Mouse (Mus musculus): ENCODE results near the gene Tbc1d20.
"Not testable (repeated sequence)": the region's sequence is repeated elsewhere in the genome, so short reads cannot be mapped to it uniquely, and the experiment has no call there.

Gene Tbc1d20

DNA sequence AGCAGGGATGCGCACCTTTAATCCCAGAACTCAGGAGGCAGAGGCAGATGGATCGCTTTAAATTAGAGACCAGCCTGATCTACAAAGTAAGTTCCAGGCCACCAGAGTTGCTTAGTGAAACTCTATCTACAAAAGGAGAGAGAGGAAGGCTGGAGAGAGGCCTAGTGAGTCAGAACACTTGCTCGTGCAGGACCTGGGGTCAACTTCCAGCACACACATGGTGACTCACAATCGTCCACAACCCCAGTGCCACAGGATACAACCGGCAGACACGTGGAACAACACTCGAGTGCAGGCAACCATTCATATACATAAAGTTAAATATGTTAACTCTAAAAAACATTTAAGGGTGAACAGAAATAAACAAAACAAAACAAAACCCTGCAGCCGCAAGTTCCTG lies 33.0 kb downstream of the Tbc1d20 start:
- no peak for DNase-seq (ENCODE audit: low read depth, low spot score)

DNA sequence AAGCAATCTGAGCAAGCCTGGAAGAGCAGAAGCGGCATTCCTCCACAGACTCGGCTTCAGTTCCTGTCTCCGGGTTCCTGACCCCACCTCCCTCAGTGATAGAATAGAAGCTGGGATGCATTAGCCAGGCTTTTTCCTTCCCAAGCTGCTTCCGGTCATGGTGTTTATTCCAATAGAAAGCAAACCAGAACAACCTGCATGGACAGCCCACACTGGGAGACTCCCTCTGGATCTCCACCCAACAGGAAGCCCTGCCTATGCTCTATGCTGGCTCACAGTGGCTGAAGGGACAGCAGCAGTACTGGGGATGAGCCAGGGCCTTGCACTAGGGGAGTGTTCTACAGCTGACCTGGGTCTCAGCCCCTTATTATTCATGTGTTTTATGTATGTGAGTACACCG lies 34.4 kb downstream of the Tbc1d20 start:
- DNase-seq (ENCODE audit: low read depth, low spot score) = no peak

DNA sequence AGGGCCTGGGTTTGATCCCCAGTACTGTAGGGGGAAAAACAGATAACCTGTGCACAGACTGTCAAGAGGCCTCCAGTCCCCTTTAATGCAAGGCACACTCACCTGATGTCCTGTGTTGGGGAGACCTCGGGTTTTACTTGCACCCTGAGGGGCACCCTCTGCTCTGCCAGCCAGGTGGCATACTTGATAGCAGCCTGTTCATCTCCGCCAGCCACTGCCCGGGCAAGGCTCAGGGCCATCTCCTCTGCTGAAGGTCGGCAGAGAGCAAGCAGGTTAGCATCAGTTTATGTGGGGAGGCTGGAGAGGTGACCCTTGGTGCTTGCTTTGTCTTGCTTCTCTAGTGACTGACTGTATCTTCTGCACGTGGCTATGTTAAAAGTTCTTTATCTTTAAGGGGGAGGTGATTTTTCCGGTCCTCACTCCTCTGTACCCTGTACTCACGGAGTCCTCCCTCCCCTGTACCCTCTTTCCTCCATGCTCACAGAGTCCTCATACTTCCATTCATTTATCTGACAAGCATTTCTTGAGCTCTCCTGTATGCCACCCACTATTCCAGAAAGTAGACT lies 37.3 kb downstream of the Tbc1d20 start:
- no peak for DNase-seq (ENCODE audit: low read depth, low spot score)

DNA sequence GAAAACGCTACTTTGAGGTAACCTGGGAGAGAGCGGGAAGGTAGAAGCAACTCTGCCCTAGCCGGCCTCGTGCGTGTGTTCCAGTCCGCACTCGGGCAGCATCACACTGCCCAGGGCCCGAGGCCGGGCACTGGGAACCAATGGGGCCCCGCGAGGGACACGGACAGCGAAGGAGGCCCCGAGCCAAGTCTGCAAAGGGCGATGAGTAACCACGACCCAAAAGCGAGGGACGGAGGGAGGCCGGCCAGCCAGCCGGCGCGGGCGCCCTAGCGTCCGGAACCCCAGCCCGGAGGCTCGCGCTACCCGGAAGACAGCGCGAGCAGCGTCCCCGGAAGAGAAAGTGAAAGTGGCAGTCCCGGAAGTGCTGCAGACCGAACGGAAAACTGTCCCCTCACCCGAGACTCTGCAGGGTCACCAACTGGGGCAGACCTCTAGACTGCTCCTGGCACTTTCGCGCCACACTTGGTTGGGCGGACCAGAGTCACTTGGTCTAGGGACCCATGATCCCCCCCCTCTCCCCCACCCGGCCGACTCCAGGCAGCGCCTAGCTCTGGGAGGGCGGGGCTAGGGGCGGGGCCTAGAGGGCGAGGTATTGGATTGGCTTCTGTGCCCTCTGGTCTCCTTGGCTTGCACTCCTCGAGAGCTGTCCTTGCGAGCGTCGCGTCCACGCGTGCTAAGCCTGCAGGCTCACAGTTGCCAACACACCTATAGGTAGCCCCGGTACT lies 38.6 kb downstream of the Tbc1d20 start, which contains the start of gene Rbck1:
Gene Rbck1 (minus strand): TSS at position 553 of the 725 bp plus-strand sequence.
- peak; percentile 91 for DNase-seq (ENCODE audit: low read depth, low spot score)

DNA sequence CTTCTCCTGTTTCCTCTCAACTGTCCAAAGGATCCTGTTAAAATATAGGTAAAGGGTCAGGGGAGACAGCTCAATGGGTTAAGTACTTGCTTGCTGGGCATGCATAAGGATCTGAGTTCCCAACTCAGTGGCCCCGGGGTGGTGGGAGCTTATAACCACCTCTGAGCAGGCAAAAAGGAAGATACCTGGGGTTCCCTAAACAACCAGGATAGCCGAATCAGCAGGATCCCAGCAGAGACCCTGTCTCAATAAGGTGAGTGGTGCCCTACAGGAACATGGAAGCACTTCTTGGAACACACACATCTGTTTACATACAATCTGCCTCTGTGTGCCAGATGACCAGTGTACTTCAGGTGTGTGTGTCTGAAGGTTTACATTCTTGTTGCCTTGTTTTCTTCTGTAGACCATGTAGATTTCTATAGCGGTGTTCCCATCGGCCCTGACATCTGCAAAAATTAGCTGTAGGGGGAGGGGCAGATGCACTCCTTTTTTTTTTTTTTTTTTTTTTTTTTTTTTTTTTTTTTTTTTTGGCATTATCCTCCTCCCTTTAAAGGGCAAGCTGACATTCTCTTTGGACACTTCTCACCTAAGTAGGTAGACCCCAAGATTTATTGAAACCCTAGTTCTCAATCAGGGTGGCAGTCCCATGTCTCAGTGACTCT lies 39.8 kb downstream of the Tbc1d20 start:
- no peak for DNase-seq (ENCODE audit: low read depth, low spot score)

DNA sequence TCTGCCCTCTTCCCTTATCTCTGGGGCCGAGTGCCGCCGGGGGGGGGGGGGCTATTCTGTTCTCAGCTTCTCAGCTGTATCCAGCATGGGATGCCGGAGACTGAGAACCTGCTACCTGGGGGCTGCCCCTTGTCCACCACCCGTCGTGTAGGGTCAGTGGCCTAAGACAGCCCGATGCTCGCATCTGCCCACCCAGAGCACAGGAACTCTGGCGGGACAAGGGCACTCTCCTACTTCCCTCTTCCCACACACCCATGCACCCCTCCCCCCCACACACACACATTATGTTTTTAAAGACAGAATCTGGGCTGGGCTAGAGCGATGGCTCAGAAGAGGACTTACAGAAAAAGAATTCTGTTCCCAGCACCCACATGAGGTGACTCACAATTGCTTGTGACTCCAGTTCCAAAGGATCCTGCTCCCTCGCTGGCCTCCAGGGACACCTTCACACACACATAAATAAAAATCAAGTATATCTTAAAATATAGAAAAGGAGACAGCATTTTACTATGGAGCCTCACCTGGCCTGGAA lies 41.7 kb downstream of the Tbc1d20 start:
- no peak for DNase-seq (ENCODE audit: low read depth, low spot score)

DNA sequence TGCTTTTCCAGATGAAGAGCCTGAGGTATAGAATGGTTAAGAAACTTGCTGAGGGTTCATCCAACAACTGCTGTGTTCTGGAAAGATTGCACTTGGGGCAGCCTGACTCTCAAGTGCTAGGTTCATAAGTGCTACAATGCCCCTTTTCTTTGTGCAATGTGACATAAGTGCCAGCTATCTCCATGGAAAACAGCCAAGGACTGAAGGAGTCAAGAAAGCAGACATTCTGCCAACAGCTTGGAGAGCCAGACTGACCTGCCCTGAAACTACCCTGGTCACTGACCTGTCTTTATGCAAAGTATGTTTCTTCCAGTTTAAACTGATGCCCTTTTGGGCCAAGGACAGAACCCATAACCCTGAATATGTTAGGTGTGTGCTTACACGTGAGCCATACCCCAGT lies 43.2 kb downstream of the Tbc1d20 start:
- no peak for DNase-seq (ENCODE audit: low read depth, low spot score)

DNA sequence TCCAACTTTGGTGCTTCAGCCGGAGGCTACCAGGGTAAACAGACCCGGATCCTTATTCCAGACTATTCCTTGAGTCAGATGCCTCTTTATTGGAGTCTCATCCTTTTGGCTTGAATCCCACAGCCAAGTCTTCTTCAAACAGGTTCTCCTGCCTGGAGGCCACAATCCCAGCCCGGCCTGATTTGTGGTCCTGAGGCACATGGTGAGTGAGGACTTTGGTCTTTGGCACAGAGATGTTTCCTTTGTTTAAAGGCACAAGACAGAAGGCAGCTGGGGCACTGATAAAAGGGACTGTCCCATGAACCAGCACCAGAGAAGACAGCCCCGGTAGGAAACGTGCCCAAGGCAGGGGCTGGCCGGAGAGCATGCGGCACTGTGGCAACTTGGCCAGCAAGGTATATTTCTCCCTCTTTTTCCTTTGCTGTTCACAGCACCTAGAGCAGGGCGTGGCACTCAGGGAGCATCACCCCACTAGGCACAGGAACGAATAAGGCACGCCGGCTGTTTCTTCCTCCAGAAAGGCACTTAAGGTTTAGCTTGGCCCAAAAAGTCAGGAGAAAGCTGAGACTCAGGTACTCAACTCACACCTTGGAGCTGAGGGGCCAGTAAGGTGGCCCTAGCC lies 44.1 kb downstream of the Tbc1d20 start:
- no peak for DNase-seq (ENCODE audit: low read depth, low spot score)

DNA sequence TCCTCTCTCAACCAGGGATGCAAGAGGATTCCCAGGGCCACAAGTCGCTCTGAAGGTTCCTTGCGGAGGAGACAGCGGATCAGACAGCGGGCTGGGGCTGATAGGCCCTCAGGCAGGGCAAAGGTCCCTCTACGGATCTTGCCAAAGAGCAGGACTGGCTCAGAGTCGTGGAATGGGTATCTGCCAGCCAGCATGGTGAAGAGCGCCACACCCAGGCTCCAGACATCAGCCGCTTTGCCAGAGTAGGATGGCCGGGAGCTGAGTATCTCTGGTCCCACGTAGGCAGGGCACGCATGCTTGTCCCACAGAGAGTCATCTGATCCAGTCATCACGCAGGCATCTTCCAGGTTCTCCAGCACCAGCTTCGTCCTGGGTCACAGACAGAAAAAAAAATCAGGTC lies 44.7 kb downstream of the Tbc1d20 start:
- no peak for DNase-seq (ENCODE audit: low read depth, low spot score)

DNA sequence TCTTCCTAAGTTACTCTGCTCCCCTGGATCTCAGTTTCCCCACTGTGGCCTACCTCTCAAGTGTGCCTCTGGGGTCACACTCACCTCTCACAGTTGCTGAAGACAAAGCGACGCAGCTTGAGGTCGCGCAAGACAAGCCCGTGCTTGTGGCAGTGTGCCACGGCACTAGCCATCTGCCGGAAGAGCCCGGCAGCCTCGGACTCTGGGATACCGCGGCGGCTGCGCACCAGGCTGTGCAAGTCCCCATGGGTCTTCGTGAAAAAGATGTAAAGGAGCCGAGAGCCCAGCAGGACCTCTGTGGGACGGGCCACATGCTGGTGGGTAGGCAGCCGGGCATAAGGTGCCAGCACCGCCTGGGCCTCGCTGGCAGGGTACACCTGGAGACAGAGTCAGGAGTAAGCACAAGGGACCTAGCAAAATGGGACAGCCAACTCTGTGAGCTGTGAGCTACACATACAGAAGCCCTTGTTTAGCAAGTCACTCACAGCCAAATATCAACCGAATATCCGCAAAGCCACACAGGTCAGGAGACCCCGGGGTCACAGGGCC lies 46.1 kb downstream of the Tbc1d20 start:
- DNase-seq (ENCODE audit: low read depth, low spot score) = no peak

DNA sequence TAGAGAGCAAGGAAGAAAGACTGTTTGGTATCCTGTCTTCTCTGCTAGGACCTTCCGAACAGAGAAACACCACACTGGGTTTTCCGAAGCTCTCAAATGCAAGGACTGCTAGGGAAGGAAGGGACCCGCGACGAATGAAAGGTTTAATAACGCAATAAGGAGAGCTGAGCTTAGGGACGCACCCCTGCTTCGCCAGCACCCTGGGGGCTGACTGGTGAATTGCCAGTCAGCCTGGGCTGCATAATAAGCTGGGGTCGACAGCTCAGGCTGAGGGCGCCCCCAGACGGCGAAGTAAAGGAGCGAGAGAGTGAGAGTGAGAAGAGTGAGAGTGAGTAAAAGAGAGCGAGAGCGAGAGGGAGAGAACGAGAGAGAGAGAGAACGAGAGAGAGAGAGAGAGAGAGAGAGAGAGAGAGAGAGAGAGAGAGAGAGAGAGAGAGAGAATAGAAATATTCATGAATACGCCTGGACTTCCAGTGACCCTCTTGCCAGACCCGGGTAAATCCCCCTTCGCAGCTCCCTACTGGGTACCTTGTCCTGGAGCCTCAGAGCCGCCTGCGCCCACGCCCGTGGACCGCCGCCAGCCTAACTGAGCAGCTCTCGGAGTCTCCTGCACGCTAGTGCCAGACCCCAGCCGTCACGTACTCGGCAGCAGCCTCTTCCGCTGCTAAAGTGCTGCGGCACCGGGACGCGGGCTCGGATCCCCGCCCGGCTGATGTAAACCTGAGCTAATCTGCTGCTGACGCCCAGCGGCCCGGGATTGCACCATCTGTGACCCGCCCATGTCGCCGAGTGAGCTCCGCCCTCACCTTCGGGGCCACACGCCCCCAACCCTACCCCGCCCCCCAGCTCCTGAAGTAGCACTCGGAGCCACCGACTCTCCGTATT lies 49.9 kb downstream of the Tbc1d20 start, which contains the start of gene Trib3:
Gene Trib3 (minus strand): TSS at position 704 of the 885 bp plus-strand sequence.
- DNase-seq (ENCODE audit: low read depth, low spot score) = peak; percentile 86

DNA sequence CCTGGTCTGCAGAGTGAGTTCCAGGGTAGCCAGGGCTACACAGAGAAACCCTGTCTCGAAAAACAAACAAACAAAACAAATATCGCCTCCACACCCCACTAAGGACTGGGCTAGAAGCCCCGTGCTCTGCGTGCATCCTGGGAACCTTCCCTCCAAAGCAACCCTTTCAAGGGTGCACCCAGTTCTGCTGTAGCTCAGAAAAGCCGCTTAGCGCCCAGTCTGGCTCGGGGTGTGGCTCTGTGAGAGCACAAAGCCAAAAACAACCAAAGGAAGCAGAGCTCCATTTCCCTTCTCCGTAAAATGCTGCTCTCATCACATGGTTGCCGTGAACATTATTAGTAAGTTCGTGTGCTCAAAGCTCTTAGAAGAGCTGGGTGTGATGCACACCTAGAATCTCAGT lies 50.7 kb downstream of the Tbc1d20 start:
- DNase-seq (ENCODE audit: low read depth, low spot score) = no peak

DNA sequence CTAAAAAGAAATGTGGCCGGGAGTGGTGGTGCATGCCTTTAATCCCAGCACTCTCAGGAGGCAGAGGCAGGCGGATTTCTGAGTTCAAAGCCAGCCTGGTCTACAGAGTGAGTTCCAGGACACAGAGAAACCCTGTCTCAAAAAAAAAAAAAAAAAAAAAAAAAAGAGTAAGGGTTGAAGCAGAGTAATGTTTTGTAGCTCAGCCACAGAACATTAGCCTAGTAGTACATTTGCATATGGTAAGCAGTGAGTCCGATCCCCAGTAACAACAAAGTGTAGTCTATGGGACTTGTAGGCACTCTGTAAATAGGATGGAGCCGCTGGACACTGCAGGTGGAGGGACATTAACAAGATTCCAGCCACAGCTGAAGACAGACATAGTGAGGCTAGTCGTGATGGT lies 51.3 kb downstream of the Tbc1d20 start:
- DNase-seq (ENCODE audit: low read depth, low spot score) = no peak

DNA sequence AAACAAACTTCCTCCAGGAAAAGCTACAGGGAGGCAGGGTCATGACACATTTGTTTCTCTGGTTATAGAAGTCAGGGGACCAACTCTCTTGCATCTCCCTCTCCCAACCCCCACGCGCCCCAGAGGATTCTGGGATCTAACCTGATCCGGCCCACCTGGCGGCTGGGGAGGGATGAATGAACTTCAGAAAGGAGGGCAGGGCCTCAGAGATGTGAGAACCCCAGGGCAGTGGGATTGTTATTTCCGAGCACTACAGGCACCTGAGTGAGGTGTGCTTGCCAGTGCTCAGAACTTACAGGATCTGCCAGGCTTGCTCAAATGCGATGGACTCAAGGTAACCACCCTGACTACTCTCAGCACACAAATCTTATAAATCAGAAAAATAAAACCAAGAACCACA lies 51.8 kb downstream of the Tbc1d20 start:
- DNase-seq (ENCODE audit: low read depth, low spot score) = no peak

DNA sequence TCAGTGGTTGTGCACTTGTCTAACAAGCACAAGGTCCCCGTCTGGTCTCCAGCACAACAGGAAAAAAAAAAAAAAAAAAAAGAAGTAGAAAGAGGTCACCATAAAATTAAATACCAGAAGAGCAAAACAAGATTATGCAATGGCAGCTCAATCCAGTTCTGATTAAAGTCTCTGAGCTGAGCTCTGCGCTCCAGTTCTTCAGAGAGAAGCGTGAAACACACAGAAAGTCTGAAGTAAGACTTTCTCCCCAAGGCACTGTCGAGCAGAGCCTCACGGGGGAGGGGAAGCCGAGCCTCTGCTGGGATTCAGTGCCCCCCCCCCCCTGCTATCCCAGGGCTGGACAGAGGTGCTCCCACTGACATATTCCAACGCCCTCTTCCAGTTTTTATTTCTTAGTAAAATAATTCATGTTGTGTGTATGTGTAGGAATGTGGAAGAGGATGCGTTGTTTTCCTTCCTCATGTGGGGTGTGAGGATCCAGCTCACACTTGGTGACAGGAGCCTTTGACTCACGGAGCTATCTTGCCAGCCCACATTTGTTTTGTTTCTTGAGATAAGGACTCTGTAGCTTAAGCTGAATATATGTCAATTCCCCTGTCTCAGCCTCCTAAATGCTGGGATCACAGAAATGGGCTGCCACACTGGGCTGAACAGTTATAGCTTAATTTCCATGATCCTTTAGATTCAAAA lies 53.3 kb downstream of the Tbc1d20 start:
- DNase-seq (ENCODE audit: low read depth, low spot score) = no peak

DNA sequence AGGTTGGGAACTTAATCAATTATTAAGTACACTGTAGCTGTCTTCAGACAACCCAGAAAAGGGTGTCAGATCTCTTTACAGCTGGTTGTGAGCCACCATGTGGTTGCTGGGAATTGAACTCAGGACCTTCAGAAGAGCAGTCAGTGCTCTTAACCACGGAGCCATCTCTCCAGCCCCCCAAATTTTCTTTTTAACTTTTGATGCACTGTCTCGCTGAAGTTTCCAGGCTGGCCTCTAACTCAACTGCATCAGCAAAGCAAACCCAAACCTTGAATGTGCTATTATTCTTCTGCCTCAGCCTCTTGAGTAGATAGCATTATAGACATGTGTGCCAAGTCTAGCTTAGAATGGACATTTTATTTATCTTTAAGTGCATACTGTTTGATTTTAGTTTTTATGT lies 54.1 kb downstream of the Tbc1d20 start:
- no peak for DNase-seq (ENCODE audit: low read depth, low spot score)

DNA sequence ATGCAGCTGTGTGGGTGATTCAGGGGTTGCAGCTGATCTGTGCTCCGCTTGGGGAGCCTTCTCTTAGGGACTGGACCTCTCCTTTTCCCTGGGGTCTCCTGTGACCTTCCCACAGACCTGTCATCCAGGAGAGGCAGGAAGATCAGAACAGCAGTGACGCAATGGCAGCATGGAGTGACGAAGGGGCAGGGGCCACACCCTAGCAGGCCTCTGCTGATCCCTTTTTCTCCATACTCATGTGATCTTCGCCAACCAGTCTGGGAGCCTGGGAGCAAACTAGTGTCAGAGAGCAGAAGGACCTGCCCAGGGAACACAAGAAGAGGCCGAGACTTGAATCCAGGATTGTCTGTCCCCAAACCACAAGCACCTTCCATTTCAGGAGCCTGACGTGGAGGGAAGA lies 55.6 kb downstream of the Tbc1d20 start:
- no peak for DNase-seq (ENCODE audit: low read depth, low spot score)

DNA sequence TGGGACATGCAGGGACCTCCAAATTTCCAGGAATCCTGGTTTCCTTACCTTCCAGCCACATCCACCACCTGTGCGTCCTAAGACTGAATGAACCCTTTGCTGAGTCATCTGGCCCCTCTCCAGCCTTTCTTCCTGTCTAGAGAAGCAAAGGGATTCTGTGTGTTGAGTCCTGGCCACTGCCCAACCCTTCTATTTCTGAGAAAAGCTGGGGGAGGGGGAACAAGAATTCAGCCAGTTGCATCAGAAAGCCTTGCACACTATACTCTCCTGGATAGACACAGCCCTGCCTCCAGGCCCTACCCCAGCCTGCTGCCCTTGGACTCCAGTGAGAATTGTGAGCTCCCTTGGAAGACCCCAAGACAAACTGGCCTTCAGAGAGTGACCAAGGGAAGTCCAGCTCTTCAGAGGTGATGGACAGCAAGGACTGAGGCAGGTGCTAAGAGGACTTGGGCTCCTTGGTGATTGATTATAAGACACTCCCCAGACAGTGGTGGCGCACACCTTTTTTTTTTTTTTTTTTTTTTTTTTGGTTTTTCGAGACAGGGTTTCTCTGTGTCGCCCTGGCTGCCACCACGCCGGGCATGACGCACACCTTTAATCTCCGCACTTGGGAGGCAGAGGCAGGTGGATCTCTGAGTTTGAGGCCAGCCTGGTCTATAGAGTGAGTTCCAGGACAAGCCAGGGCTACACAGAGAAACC lies 56.4 kb downstream of the Tbc1d20 start:
- no peak for DNase-seq (ENCODE audit: low read depth, low spot score)

DNA sequence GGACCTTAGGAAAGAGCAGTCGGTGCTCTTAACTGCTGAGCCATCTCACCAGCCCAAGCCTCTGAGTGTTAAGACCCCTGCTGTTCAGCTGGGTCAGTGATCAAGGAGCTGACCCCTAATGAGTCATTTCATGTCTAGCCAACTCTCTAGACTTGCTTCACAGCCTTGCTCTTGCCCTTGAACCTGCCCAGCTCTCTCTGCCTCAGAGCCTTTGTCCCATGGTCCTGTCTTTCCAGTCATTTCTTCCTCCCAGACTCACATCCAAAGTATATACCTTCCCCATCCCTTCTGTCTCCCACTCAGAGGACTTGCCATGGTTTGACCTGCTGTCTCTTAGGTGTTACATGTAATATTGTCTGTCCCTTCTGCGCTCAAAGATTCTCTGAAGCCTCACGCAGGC lies 63.6 kb downstream of the Tbc1d20 start:
- DNase-seq (ENCODE audit: low read depth, low spot score) = no peak

DNA sequence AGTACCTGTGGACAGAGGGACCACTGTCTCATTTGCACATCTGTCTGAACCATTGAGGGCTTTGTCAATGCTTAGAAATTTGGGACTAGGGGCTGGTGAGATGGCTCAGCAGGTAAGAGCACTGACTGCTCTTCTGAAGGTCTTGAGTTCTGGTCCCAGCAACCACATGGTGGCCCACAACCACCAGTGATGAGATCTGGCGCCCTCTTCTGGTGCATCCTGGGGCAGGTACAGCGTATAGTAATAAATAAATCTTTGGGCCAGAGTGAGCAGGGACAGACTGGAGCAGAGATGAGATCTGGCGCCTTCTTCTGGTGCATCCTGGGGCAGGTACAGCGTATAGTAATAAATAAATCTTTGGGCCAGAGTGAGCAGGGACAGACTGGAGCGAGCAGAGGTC lies 65.3 kb downstream of the Tbc1d20 start:
- not testable (repeated sequence) for DNase-seq (ENCODE audit: low read depth, low spot score)

Measured in mesoderm, embryonic 11.5 days (tissue).